Mouse (Mus musculus): ENCODE measurements around the gene Prr14. TPM values are rescaled to one million over a fixed set of nuclear protein-coding genes. Genes with fewer than 3 reads are reported as not detected.

The Prr14 gene
- polyA plus RNA-seq, 1 experiment from 2014 or later = 65.9 TPM

Other genes starting within 250 kb of the Prr14 start
- 78.7 and 81.0 TPM in 2 replicates for gene Zfp553, start 226.6 kb upstream of the Prr14 start, polyA plus RNA-seq (2016; fragmentation: Nextera tagmentation; extraction: Ambion mirVana)
- 32.4 and 33.8 TPM in 2 replicates for gene Sept1, start 226.5 kb upstream of the Prr14 start, polyA plus RNA-seq (2016; fragmentation: Nextera tagmentation; extraction: Ambion mirVana)
- gene Zfp771, start 215.3 kb upstream of the Prr14 start, polyA plus RNA-seq (2016; fragmentation: Nextera tagmentation; extraction: Ambion mirVana) = 62.4 and 70.1 TPM in 2 replicates
- 284 and 329 TPM in 2 replicates for gene Dctpp1, start 198.9 kb upstream of the Prr14 start, polyA plus RNA-seq (2016; fragmentation: Nextera tagmentation; extraction: Ambion mirVana)
- 69.8 and 76.2 TPM in 2 replicates for gene Sephs2, start 185.6 kb upstream of the Prr14 start, polyA plus RNA-seq (2016; fragmentation: Nextera tagmentation; extraction: Ambion mirVana)
- 0.68 and 0.98 TPM in 2 replicates for gene Itgal, start 163.4 kb upstream of the Prr14 start, polyA plus RNA-seq (2016; fragmentation: Nextera tagmentation; extraction: Ambion mirVana)
- 18.8 and 20.4 TPM in 2 replicates for gene Zfp768, start 114.0 kb upstream of the Prr14 start, polyA plus RNA-seq (2016; fragmentation: Nextera tagmentation; extraction: Ambion mirVana)
- 7.9 and 9.5 TPM in 2 replicates for gene Zfp747, start 83.6 kb upstream of the Prr14 start, polyA plus RNA-seq (2016; fragmentation: Nextera tagmentation; extraction: Ambion mirVana)
- gene 9130019O22Rik, start 72.4 kb upstream of the Prr14 start, polyA plus RNA-seq (2016; fragmentation: Nextera tagmentation; extraction: Ambion mirVana) = 5.3 and 6.2 TPM in 2 replicates
- 5.4 and 6.7 TPM in 2 replicates for gene E430018J23Rik, start 66.0 kb upstream of the Prr14 start, polyA plus RNA-seq (2016; fragmentation: Nextera tagmentation; extraction: Ambion mirVana)
- 6.6 and 7.1 TPM in 2 replicates for gene Zfp764, start 52.8 kb upstream of the Prr14 start, polyA plus RNA-seq (2016; fragmentation: Nextera tagmentation; extraction: Ambion mirVana)
- 35.6 and 39.4 TPM in 2 replicates for gene Zfp688, start 37.5 kb upstream of the Prr14 start, polyA plus RNA-seq (2016; fragmentation: Nextera tagmentation; extraction: Ambion mirVana)
- gene Zfp689, start 10.5 kb upstream of the Prr14 start, polyA plus RNA-seq (2016; fragmentation: Nextera tagmentation; extraction: Ambion mirVana) = 14.8 and 15.7 TPM in 2 replicates
- gene Fbrs, start 19.6 kb downstream of the Prr14 start, polyA plus RNA-seq (2016; fragmentation: Nextera tagmentation; extraction: Ambion mirVana) = 9.0 and 12.0 TPM in 2 replicates
- 54.9 and 71.4 TPM in 2 replicates for gene Srcap, start 52.4 kb downstream of the Prr14 start, polyA plus RNA-seq (2016; fragmentation: Nextera tagmentation; extraction: Ambion mirVana)
- gene Gm42715, start 60.0 kb downstream of the Prr14 start, polyA plus RNA-seq (2016; fragmentation: Nextera tagmentation; extraction: Ambion mirVana) = 16.5 and 18.1 TPM in 2 replicates
- 7.9 and 13.7 TPM in 2 replicates for gene Tmem265, start 101.8 kb downstream of the Prr14 start, polyA plus RNA-seq (2016; fragmentation: Nextera tagmentation; extraction: Ambion mirVana)
- gene Phkg2, start 113.7 kb downstream of the Prr14 start, polyA plus RNA-seq (2016; fragmentation: Nextera tagmentation; extraction: Ambion mirVana) = 47.0 and 54.1 TPM in 2 replicates
- 15.7 and 16.5 TPM in 2 replicates for gene Ccdc189, start 129.0 kb downstream of the Prr14 start, polyA plus RNA-seq (2016; fragmentation: Nextera tagmentation; extraction: Ambion mirVana)
- gene Rnf40, start 129.2 kb downstream of the Prr14 start, polyA plus RNA-seq (2016; fragmentation: Nextera tagmentation; extraction: Ambion mirVana) = 57.8 and 58.8 TPM in 2 replicates
- 34.5 and 36.7 TPM in 2 replicates for gene Zfp629, start 156.2 kb downstream of the Prr14 start, polyA plus RNA-seq (2016; fragmentation: Nextera tagmentation; extraction: Ambion mirVana)
- gene Bcl7c, start 249.3 kb downstream of the Prr14 start, polyA plus RNA-seq (2016; fragmentation: Nextera tagmentation; extraction: Ambion mirVana) = 55.9 and 56.6 TPM in 2 replicates